Mouse (Mus musculus) erythroblast, adult 5-6 weeks (primary cell): ENCODE data around the gene Dpyd. TPM values are rescaled to one million over a fixed set of nuclear protein-coding genes. Genes with fewer than 3 reads are reported as not detected.

Experiments
- ATAC-seq: replicated peaks from 2 replicates; pipeline ENCODE4 v1.8.0; 2016; ENCODE audit warnings: moderate number of reproducible peaks, mild to moderate bottlenecking, moderate TSS enrichment, inconsistent platforms; ENCODE audit not compliant: poor library complexity, low FRiP score, severe bottlenecking
- total RNA-seq, 2 experiments: library from RNA; stranded (forward) in 1 of 2; stranded (reverse) in 1 of 2; fragments of 150-400 nt in 1 of 2; fragments of 200-764, 138-1000 nt in 1 of 2; gene quantifications; 2 replicates each; pipeline versions ENCODE4 v1.2.3 to v1.2.4; 2015 to 2017; ENCODE audit warnings: low replicate concordance in 2 of 2

Gene Dpyd
- 1.2 TPM in 1 of 2 replicates, not detected in the other for total RNA-seq (2015; ENCODE audit: low replicate concordance)
- total RNA-seq (2017; ENCODE audit: low replicate concordance) = not detected in 2 replicates

- no peak for ATAC-seq
Observed at GRCm38 (mm10) chr3:118561554-118562310, at the start of gene Dpyd. Dpyd (plus strand) TSS chr3:118562129.

DNA sequence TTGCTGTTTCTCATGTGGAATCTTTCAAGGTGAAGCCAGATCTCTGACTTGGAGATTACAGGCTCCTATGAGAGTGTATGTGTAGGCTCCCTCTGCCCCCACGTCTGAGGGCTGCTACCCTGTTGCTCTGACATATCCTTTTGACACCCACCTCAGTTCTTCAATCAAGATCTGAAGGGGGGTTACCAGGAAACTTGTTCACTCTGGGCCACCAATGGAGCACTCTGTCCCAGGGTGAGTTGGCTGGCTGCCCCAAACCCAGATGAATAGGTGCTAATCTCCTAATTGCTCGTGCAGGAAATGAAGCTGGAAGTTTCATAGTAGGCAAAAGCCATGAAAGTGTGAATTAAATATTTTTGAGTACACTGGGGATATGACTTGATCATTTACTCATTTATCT lies 24.3 kb upstream of the Dpyd start:
- no peak for ATAC-seq

GRCm38 (mm10) chr3:118541766-118542165 lies 20.2 kb upstream of the Dpyd start:
- ATAC-seq = no peak

DNA sequence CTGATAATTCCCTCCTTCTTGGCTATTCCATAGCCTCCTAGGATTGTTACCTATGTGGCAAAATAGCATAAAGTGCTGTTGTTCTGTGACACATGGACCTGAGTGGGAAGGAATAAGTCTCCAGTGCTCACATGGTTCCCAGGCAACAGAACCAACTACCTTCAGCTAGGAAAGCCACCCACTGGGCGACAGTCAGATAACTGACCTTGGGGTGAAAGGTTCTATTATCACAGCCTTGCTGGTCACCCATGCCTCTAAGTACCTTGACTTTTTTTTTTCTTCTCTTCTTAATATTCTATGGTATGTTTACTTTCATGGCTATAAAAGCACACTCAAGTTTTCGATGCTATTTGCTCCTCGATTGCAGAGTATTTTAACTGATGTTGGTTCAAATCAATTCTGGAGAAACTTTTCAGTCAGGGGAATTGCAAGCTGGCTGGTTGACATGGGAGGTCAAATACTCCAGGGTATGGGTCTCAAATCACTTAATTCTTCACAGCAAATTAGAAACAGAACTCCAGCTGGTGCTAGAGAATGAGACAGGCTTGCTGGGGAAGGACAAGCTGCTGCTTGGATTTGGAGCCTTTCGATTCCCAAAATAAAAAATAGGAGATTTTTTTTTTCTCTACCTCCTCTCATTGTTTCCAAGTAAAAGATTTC lies 14.2 kb upstream of the Dpyd start:
- ATAC-seq = no peak

DNA sequence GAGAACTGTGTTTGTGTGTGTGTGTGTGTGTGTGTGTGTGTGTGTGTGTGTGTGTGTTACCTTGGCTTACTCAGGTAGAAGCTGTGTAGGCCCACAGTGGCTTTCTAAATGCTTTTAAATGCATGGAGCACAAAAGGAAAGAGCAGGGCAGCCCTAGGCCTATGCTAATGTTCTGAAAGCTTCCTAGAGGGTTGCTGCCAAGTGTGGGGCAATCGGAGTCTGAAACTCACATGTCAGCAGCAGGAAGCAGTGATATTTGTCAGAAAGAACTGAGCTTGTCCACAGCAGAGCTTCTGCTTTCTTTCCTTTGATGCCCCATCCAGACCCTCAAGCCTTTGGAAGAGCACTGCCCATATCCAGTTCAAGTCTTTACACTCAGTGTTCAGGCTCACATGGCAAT lies 4.3 kb upstream of the Dpyd start:
- no peak for ATAC-seq

- no peak for ATAC-seq
Observed at GRCm38 (mm10) chr3:118559936-118560335, 2.0 kb upstream of the Dpyd start.

DNA sequence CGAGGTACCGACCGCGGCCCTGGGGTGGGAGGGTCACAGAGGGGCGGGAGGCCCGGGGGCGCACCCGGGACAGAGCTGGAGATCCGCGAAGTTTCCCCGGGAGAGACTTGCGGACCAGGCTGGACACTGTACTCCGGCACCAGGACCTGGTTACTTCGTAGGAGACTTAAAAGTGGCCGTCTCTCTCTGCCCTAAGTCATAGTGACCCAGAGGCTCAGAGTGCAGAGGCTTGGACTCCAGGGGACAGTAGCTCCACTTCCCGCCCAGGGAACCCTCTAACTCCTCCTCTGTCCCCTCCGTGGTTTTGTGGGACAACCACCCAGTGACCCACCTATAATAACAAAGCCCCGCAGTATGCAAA lies 362 bp downstream of the Dpyd start:
- ATAC-seq = no peak

- ATAC-seq = no peak
Observed at GRCm38 (mm10) chr3:118566779-118567178, 4.8 kb downstream of the Dpyd start.

DNA sequence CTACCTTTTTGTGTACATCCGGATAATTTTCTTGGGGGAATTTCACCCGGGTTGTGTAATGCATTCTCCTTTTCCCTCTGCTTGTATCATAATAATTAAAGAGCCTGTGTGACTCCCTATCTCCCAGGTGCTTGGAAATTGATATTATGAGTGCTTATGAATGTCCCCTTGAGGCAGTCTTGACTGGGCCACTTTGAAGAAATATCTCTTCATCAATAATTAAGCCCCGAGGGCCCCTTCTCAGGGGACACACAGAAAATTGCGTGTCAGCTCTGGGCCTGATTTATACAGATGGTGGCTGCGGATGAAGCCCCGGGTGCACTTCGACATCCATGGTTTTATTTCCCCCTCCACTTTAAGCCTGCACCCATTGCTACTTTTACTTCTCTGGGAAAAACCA lies 8.3 kb downstream of the Dpyd start:
- no peak for ATAC-seq

DNA sequence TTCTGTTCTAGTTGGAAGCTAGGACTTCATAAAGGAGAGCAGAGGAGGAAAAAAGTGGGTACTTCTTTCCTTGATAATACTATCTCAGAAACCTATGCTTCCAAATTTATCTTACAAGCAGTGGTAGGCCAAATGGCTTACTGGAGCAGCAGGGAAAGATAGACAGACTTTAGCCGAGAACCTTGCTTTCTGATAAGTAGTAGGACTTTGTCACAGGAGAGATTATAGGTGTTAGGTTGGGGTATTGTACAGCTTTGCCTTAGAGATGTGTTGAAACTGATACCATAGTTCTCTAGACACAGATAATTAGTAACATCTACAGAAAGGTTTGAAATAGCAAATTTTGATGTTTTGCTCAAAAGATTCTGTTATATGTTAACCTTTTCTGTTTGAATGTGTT lies 28.6 kb downstream of the Dpyd start:
- no peak for ATAC-seq

DNA sequence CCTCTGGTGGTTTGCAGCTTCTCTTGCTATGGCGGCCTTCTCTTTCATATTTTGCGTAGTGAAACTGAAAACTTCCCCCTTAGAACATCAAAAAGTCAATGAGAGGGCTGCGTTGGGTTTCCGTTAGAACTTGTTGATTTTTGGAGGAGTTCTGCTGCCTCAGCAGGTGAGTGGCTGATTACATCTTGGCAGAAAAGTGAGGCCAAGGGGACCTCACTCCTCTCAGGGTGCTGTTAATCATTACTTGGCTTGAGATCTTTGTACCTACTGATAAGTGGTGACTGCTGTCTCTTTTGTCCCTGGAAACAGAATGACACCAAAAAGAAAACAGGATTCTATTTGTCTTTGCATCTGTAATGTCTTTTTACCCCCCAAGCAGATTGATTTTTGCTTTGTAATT lies 32.9 kb downstream of the Dpyd start:
- no peak for ATAC-seq

DNA sequence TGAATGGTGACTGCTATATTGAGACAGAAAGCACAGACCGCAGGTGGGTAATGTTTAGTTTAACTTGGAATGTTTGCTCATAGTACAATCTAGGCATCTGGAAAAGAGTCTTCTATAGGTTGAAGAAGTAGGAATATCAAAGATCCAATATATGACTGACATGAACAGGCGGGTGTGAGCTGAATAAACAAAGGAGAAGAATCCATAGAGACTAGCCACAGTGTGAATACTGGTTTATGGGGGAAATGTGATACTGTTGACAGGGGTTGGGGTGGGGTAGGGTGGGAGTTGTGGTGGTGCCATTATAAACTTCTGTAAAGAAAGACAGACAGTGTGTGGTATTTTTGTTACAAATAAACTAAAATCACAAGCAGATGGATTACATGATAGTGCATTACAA lies 33.8 kb downstream of the Dpyd start:
- no peak for ATAC-seq

GRCm38 (mm10) chr3:118601689-118602640 lies 40.0 kb downstream of the Dpyd start:
- ATAC-seq = no peak

DNA sequence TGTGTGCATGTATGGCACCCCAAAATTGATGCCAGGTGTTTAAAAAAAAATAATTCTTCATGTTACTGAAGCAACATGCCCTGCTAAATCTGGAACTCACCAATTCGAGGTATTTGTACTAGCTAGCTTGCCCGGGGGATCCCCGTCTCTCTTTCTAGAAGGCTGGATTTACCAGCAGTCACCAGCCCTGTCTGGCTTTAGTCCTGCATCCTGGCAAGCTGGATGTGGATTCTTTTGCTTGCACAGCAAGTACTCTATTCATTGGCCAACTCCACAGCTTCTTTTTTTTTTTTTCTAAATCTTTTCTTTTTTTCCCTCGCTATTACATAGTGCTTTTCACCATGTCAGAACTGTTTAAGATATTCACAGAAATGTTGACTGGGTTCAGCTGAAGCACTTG lies 46.8 kb downstream of the Dpyd start:
- ATAC-seq = no peak

DNA sequence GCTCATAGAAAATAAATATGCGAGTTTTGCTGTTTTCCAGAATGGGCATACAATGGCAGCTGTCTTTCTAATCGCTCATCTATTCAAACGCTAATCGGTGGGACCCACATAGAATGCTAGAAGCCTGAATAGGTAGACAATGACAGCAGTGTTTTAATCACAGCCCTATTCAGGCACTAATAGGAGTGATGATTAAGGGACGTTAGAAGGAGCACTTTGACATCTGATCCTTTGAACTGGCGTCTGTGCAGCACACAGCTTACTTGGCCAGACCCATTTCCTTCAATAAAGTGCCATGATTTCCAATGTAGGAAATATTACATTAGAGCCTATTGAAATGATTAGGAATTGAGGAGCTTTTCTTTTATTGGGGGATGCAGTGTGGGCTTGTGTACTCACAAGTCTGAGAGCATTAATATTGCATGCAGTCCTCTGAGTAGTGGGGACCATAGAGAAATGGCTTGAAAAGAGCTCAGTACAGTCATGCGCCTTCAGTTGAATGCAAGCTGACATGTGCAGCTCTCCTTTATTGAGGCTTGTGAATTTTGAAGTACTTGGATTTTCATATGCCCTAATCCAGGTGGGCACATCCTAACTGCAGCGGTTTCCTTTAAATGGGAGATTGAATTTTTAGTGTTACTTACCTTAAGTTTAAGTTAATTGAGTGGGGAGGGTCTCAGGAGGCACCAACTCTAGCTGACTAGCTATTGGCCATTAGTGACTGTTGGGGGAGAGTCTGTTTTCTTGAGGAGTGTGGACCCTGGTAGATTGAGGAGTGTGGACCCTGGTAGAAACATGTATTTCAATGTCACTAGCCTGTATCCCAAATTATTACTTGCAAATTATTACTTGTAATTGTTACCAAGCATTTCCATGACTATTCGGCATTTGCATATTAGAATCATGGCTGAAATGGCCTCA lies 64.8 kb downstream of the Dpyd start:
- ATAC-seq = no peak

DNA sequence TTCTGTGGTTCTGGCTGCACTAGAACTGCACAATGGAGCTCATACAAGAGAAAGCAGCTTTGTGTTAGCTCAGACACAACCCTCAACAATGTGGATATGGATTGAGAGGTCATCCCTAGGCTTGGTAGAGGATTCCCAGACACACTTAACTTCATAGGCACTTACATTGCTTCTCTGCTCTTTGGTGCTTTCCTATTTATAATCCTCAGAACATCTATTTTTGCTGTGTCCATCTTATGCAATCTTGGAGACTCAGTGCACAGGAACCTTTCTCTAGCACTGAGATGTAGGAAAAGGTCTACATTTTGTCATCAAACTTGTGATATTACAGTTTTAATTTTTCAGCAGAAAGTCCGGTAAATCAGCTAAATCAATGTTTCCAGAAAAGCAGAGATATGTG lies 67.8 kb downstream of the Dpyd start:
- ATAC-seq = no peak

DNA sequence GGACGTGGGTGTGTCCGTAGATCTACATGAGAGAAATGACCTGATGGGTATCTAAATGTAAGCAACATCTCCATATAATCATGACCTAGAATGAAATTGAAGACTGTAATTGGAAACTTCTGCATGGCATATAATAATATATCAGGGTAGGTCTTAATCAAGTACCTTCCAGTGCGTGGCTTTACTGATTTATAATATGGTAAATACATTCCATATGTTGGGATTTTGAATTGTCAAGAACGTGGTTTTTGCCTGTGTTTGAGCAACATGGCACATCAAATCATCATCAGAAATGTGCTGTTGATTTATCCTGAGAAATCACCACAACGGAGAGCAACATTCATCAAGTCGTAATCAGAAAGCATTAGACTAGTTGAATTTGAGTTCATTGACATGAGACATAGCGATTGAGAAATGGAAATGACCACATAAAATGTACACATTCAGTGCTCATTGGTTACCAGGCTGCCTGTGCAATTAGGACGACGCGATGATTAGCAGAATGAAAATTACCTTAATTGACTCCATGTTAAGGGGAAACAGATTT lies 84.2 kb downstream of the Dpyd start:
- ATAC-seq = no peak

GRCm38 (mm10) chr3:118663987-118664692 lies 102.2 kb downstream of the Dpyd start:
- ATAC-seq = no peak
